Mouse (Mus musculus) cortical plate, adult 2 months (tissue): ENCODE results near the gene Scube3.

Experiments used
- CTCF ChIP-seq: fragments of 200-500 bp; IDR thresholded peaks from 2 replicates; pipeline ENCODE4 v1.5.1; 2011; ENCODE audit warnings: mild to moderate bottlenecking, control low read depth, low read length; ENCODE audit not compliant: insufficient read depth; ENCODE audit errors: extremely low read depth
- POLR2A ChIP-seq: fragments of 200-500 bp; IDR thresholded peaks from 2 replicates; pipeline ENCODE4 v1.6.1; 2011; ENCODE audit warnings: mild to moderate bottlenecking, low read length, control low read depth; ENCODE audit not compliant: insufficient read depth; ENCODE audit errors: extremely low read depth

DNA sequence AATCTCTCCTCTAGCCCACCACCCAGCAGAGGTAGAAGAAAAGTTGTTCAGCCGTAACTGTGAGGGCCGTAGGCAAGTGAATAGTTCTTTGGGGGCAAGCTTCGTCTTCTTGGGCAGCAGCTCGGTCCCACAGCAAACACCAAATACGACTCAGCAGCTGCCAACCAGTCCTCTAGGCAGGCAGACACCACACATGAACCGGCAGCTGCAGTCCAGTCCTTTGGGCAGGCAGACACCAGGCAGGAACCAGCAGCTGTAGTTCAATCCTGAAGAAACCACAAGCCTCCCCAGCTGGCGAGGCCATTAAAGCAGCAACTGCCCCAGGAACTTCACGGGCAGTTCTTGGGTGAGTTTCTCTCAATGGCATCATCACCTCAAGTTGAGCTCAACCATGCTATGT lies 29.7 kb upstream of the Scube3 start:
- TF ChIP-seq POLR2A = no peak
- TF ChIP-seq CTCF = no peak
